Mouse (Mus musculus): ENCODE results near the gene Spint5.

DNA sequence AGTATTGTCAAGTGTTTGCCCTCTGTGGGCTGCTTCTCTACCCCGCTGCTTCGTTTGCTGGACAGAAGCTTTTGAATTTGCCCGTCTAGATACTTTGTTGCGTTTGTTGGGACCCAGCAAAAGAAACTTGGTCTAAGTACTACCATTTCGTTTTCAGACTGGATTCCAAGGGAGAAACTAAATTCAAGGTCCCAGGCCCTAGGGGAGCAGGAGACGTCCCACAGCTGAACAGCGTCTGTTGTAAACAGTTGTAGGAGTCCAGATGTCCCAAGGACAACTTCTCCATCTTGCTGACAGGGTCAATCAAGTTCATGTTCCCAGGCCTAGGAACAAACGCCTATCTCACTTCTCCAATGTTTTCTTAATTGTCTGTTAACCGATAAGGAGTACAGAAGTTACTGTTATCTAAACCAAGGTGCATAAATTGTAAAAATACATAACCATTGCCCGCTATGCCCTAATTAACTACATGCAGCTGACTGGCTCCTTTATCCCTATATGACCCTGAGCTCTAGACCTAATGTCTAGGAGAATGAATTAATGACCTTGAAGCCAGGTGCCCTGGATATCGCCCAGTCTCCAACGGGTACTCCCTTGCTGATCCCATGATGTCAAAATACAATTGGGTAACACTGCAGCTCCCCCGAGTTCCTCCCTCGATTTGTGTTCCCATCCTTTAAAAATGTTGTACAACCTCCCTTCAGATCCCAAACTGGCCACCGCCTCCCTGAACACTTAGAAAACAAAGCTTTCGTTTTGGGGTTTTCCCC lies 38.0 kb upstream of the Spint5 start:
- TF ChIP-seq POLR2A (IDR thresholded peaks at IDR 0.05; ENCODE audit: low read depth, low read length) = no peak
- TF ChIP-seq CTCF (IDR thresholded peaks at IDR 0.05; ENCODE audit: borderline replicate concordance, insufficient read depth, low read length) = no peak

Measured in embryonic fibroblast, embryonic 13.5 days (primary cell).